Mouse (Mus musculus): ENCODE measurements around the gene Emilin1. TPM values are rescaled to one million over a fixed set of nuclear protein-coding genes. Genes with fewer than 3 reads are reported as not detected.
A peak's percentile ranks its signal among the peaks of the same experiment; 100 is the strongest.
"Not testable (repeated sequence)": the region's sequence is repeated elsewhere in the genome, so short reads cannot be mapped to it uniquely, and the experiment has no call there.

The Emilin1 gene
- total RNA-seq (2021), result 1 to 10 TPM; 2.5 to 3.4 TPM

GRCm38 (mm10) chr5:30913060-30913841 lies at the start of gene Emilin1:
Gene Emilin1 (plus strand): TSS chr5:30913402.
- DNase-seq (ENCODE audit: extremely low spot score in 1 of 2, low spot score in 1 of 2), result no peak

GRCm38 (mm10) chr5:30863852-30864251 lies 49.4 kb upstream of the Emilin1 start:
- DNase-seq (ENCODE audit: extremely low spot score in 1 of 2, low spot score in 1 of 2), result no peak

- no peak for DNase-seq (ENCODE audit: extremely low spot score in 1 of 2, low spot score in 1 of 2)
These were observed 48.9 kb upstream of the Emilin1 start for GRCm38 (mm10) chr5:30864322-30864721.

GRCm38 (mm10) chr5:30866871-30867270 lies 46.3 kb upstream of the Emilin1 start:
- DNase-seq (ENCODE audit: extremely low spot score in 1 of 2, low spot score in 1 of 2), result no peak

GRCm38 (mm10) chr5:30867712-30868111 lies 45.5 kb upstream of the Emilin1 start, which contains the start of gene Tmem214:
Gene Tmem214 (plus strand): TSS chr5:30868012.
- no peak for DNase-seq (ENCODE audit: extremely low spot score in 1 of 2, low spot score in 1 of 2)

GRCm38 (mm10) chr5:30868981-30869380 lies 44.2 kb upstream of the Emilin1 start:
- no peak for DNase-seq (ENCODE audit: extremely low spot score in 1 of 2, low spot score in 1 of 2)

GRCm38 (mm10) chr5:30869405-30870130 lies 43.6 kb upstream of the Emilin1 start:
- DNase-seq (ENCODE audit: extremely low spot score in 1 of 2, low spot score in 1 of 2), result peak; percentile 91

GRCm38 (mm10) chr5:30870131-30870406 lies 43.1 kb upstream of the Emilin1 start:
- no peak for DNase-seq (ENCODE audit: extremely low spot score in 1 of 2, low spot score in 1 of 2)

- no peak for DNase-seq (ENCODE audit: extremely low spot score in 1 of 2, low spot score in 1 of 2)
These were observed 40.6 kb upstream of the Emilin1 start for GRCm38 (mm10) chr5:30872574-30872973.

- no peak for DNase-seq (ENCODE audit: extremely low spot score in 1 of 2, low spot score in 1 of 2)
These were observed 38.8 kb upstream of the Emilin1 start for GRCm38 (mm10) chr5:30874365-30874764.

GRCm38 (mm10) chr5:30878616-30879015 lies 34.6 kb upstream of the Emilin1 start:
- no peak for DNase-seq (ENCODE audit: extremely low spot score in 1 of 2, low spot score in 1 of 2)

- DNase-seq (ENCODE audit: extremely low spot score in 1 of 2, low spot score in 1 of 2), result no peak
These were observed 33.8 kb upstream of the Emilin1 start for GRCm38 (mm10) chr5:30879347-30879943.

- DNase-seq (ENCODE audit: extremely low spot score in 1 of 2, low spot score in 1 of 2), result not testable (repeated sequence)
These were observed 31.4 kb upstream of the Emilin1 start for GRCm38 (mm10) chr5:30881839-30882238.

- DNase-seq (ENCODE audit: extremely low spot score in 1 of 2, low spot score in 1 of 2), result no peak
These were observed 27.0 kb upstream of the Emilin1 start for GRCm38 (mm10) chr5:30886209-30886608.

- DNase-seq (ENCODE audit: extremely low spot score in 1 of 2, low spot score in 1 of 2), result no peak
These were observed 26.5 kb upstream of the Emilin1 start for GRCm38 (mm10) chr5:30886731-30887130.

GRCm38 (mm10) chr5:30887331-30887761 lies 25.9 kb upstream of the Emilin1 start:
- DNase-seq (ENCODE audit: extremely low spot score in 1 of 2, low spot score in 1 of 2), result peak in 1 of 2 experiments; percentile 44

- DNase-seq (ENCODE audit: extremely low spot score in 1 of 2, low spot score in 1 of 2), result peak; percentile 94 to 96
These were observed 25.3 kb upstream of the Emilin1 start for GRCm38 (mm10) chr5:30887858-30888336.

- peak; percentile 88 to 96 for DNase-seq (ENCODE audit: extremely low spot score in 1 of 2, low spot score in 1 of 2)
These were observed 24.7 kb upstream of the Emilin1 start, which contains the start of gene Agbl5 for GRCm38 (mm10) chr5:30888337-30889087. Gene Agbl5 (plus strand): TSS chr5:30888694.

GRCm38 (mm10) chr5:30889088-30889754 lies 24.0 kb upstream of the Emilin1 start:
- DNase-seq (ENCODE audit: extremely low spot score in 1 of 2, low spot score in 1 of 2), result no peak

- DNase-seq (ENCODE audit: extremely low spot score in 1 of 2, low spot score in 1 of 2), result no peak
These were observed 22.8 kb upstream of the Emilin1 start for GRCm38 (mm10) chr5:30890375-30890774.
